Mouse (Mus musculus) E14TG2a.4 (cell line): ENCODE measurements around the gene Btf3l4.

ENCODE experiments used
- H3K27me3 ChIP-seq: 2 replicates; pipeline ENCODE4 v1.6.1; 2014; ENCODE audit warnings: low read length, control low read depth; ENCODE audit not compliant: insufficient read depth
- H3K36me3 ChIP-seq: 2 replicates; pipeline ENCODE4 v1.6.1; 2014; ENCODE audit warnings: low read length, control low read depth; ENCODE audit not compliant: insufficient read depth
- H3K4me1 ChIP-seq: replicated peaks from 2 replicates; pipeline ENCODE4 v1.6.1; 2014; ENCODE audit warnings: low read depth, low read length, control low read depth
- H3K4me3 ChIP-seq: replicated peaks from 2 replicates; pipeline ENCODE4 v1.5.1; 2014; ENCODE audit warnings: mild to moderate bottlenecking, low read length
- H3K9me3 ChIP-seq: 2 replicates; pipeline ENCODE4 v1.6.1; 2014; ENCODE audit warnings: low read length, control low read depth
- CTCF ChIP-seq: conservative IDR thresholded peaks from 2 replicates; pipeline ENCODE4 v1.5.1; 2014; ENCODE audit warnings: low read length
- NANOG ChIP-seq: IDR thresholded peaks from 2 replicates; pipeline ENCODE4 v1.6.1; 2014; ENCODE audit warnings: borderline replicate concordance, low read length, mixed read lengths
- POU5F1 ChIP-seq: IDR thresholded peaks from 2 replicates; pipeline ENCODE4 v1.6.1; 2014; ENCODE audit warnings: low read length, borderline replicate concordance

The Btf3l4 gene

GRCm38 (mm10) chr4:108832916-108833827 lies at the start of gene Btf3l4:
TSS of gene Btf3l4 (minus strand) at chr4:108833614.
- Histone ChIP-seq H3K27me3 (no peaks in the 10 kb centered on the region), H3K36me3 (peaks cover 27% of the 10 kb centered on the region), H3K4me1 (peaks cover 43% of the 10 kb centered on the region), H3K9me3 (no peaks in the 10 kb centered on the region), H3K4me3 (peak within 1 kb of the TSS; percentile 85)
- TF ChIP-seq POU5F1 (no peak), CTCF (no peak), NANOG (no peak)

DNA sequence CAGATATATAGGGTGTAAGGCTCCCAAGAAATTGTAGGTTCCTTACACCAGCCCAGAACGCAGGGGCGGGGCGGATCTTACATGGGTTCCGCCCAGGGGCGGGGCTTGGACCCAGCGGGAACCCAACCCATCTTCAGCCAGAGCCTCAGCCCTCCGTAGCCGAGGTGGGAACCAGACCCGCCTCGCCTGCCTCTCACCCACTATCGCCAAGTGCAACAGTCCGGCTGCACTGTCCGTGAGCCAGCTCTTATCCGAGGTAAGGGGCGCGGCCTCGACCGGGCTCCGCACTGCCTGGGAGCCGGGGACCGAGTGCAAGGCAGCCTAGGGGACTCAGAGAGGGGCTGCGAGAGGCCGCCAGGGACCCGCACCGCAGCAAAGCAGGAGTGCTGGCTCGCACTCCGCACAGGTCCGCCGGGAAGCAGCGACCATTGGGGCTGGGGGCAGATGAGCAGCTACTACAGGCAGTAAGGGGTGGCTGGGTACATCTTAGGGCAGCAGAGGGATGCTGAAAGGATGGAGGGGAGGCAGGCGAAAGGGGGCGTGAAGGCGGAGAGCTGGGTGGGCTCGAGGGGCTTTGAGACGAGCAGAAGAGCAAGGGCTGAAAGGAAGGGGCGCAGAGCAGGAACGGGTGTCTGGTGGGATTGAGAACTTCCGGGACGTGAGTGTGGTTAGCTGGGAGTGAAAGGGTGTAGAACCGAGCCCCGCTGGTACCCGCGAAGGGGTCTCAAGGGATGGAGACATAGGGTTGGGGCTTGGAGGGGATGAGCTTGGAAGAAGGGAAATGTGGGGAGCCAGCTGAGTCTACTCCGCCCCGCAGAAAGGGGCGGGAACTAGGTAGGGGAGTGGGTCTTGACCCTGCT lies 45.8 kb upstream of the Btf3l4 start, which contains the start of gene Rab3b:
Gene Rab3b, plus strand, starts transcription at position 101 of the 860 bp plus-strand sequence.
- Histone ChIP-seq H3K36me3 (no peaks in the 10 kb centered on the region), H3K4me1 (peaks cover 22% of the 10 kb centered on the region), H3K4me3 (peak within 1 kb of the TSS; percentile 91), H3K27me3 (peaks cover 66% of the 10 kb centered on the region), H3K9me3 (no peaks in the 10 kb centered on the region)
- TF ChIP-seq POU5F1 (no peak), NANOG (no peak), CTCF (no peak)

DNA sequence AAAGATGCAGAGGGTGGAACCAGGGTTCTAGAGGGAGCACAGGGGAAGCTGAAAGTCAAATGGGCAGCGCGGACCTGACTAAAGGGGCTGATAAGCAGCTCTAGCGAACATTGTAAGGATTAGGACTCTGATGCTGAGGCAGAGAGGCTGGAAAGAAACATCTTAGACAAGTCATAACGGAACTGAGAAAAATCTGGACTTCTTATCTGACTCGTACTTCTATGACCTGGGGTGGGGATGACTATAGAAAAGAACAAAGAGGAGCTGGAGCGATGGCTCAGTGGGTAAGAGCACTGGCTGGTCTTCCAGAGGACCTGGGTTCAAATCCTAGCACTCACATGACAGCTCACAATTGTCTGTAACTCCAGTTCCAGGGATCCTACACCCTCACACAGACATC lies 44.5 kb upstream of the Btf3l4 start:
- peaks cover 11% of the 10 kb centered on the region for H3K4me1 ChIP-seq
- no peak overlapping the region for H3K4me3 ChIP-seq
- no peaks in the 10 kb centered on the region for H3K36me3 ChIP-seq
- peaks cover 58% of the 10 kb centered on the region for H3K27me3 ChIP-seq
- no peaks in the 10 kb centered on the region for H3K9me3 ChIP-seq
- TF ChIP-seq CTCF, result no peak
- TF ChIP-seq POU5F1, result no peak
- TF ChIP-seq NANOG, result no peak

DNA sequence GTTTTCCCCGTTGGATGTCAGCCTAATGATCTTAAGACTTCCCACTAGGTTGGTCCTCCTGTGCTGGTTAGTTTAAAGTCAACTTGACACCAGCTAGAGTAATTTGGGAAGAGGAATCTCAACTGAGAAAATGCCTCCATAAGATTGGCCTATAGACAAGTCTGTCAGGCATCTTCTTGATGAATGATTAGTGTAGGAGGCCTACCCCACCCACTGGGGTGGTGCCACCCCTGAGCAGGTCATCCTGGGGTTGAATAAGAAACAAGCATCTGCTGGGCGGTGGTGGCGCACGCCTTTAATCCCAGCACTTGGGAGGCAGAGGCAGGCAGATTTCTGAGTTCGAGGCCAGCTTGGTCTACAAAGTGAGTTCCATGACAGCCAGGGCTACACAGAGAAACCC lies 40.3 kb upstream of the Btf3l4 start:
- TF ChIP-seq POU5F1 (no peak), CTCF (no peak), NANOG (no peak)
- H3K4me1 ChIP-seq, result peaks cover 8% of the 10 kb centered on the region

DNA sequence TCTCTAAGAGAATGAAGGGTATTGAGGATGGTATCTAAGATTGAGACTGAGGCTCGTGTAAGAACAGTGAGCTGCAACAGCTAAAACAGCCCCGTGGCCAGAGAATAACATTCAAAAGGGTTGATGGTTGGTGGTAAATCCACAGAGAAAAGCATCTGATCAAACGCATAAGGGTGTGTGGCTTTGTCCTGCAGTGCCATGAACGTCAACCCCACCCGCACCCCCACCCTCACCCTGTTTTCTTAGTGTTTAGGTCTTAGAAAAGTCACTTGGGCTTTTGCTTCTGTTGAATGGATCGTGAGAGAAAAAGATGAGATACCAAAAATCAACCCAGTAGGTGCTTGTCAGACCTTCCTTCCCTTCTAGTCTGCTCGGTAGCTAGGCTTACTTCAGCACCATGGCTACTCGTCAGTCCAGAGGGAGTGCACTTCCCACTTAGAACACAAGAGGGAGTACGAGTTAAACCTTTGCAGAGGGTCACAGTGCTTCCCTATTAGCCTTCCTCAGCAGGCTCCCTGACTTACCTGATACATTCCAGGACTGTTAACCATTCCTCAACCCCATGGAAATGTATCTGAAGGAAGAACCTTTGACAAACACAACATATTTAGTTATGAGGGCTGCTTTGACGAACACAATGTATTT lies 36.4 kb upstream of the Btf3l4 start:
- TF ChIP-seq POU5F1 (no peak), CTCF (peak; percentile 97)
- peaks cover 4% of the 10 kb centered on the region; the same call in 1 of the 2 replicates for H3K4me1 ChIP-seq
- H3K9me3 ChIP-seq, result no peaks in the 10 kb centered on the region
- H3K36me3 ChIP-seq, result no peaks in the 10 kb centered on the region
- peaks cover 15% of the 10 kb centered on the region for H3K27me3 ChIP-seq
- no peak overlapping the region for H3K4me3 ChIP-seq

More for the DNA sequence above, 40.3 kb upstream of the Btf3l4 start:
- peaks cover 40% of the 10 kb centered on the region for H3K27me3 ChIP-seq
- no peaks in the 10 kb centered on the region for H3K36me3 ChIP-seq
- H3K4me3 ChIP-seq, result no peak overlapping the region
- no peaks in the 10 kb centered on the region for H3K9me3 ChIP-seq

DNA sequence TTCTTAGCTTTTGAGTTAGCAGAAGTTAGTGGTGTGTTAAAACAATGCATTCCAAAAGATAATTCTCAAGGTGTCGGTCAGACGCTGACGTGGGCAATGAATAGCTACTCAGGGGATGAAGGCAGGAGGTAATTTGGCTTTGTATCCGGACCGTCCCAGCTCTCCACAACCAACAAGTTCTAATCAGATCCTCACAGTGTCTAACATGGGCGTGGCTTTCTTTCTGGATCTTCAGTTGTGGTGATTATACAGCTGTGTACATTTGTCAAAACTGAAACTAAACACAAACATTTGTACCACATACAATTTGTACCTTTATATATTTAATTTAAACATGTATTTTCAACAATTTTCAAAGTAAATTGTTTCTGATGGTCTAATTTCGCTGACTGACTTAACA lies 33.4 kb upstream of the Btf3l4 start:
- H3K4me3 ChIP-seq, result no peak overlapping the region
- H3K9me3 ChIP-seq, result no peaks in the 10 kb centered on the region
- peaks cover 8% of the 10 kb centered on the region for H3K36me3 ChIP-seq
- H3K27me3 ChIP-seq, result peaks cover 13% of the 10 kb centered on the region
- TF ChIP-seq NANOG, result no peak
- no peak for TF ChIP-seq POU5F1
- no peak for TF ChIP-seq CTCF
- H3K4me1 ChIP-seq, result peaks cover 4% of the 10 kb centered on the region; the same call in 1 of the 2 replicates

GRCm38 (mm10) chr4:108848505-108848848 lies 15.1 kb upstream of the Btf3l4 start, which contains the start of gene A730015C16Rik:
TSS of gene A730015C16Rik (minus strand) at chr4:108848619.
- no peaks in the 10 kb centered on the region for H3K27me3 ChIP-seq
- peaks cover 39% of the 10 kb centered on the region for H3K4me1 ChIP-seq
- peaks cover 23% of the 10 kb centered on the region for H3K36me3 ChIP-seq
- TF ChIP-seq CTCF (no peak), POU5F1 (no peak), NANOG (no peak)
- H3K9me3 ChIP-seq, result no peaks in the 10 kb centered on the region
- peak within 1 kb of the TSS; percentile 96 for H3K4me3 ChIP-seq
